Mouse (Mus musculus) embryonic stem cell, embryonic (primary cell): ENCODE measurements around the gene Pdxk.
"Not testable (repeated sequence)": the region's sequence is repeated elsewhere in the genome, so short reads cannot be mapped to it uniquely, and the experiment has no call there.

Source experiments
- CTCF ChIA-PET, 4 experiments: fragments of 300-600 bp in 2 of 4; fragments of 350-600 bp in 2 of 4; sonication (Branson Sonifier 250); formaldehyde crosslinking; loops; one replicate each; lab custom pipeline; 2022; ENCODE audit warnings: inconsistent platforms in 2 of 4; lab: Charles Lee
- POLR2A ChIA-PET, 4 experiments: fragments of 300-600 bp in 2 of 4; fragments of 350-600 bp in 2 of 4; sonication (Branson Sonifier 250); formaldehyde crosslinking; loops; one replicate each; lab custom pipeline; 2022; ENCODE audit warnings: antibody characterized with exemption in 4 of 4, inconsistent platforms in 1 of 4; lab: Charles Lee

Pdxk gene

GRCm38 (mm10) chr10:78464792-78465207, at the start of gene Pdxk:
Pdxk (minus strand) TSS chr10:78464975.
- CTCF ChIA-PET = interaction anchor here in 3 of 4 experiments (0.6 to 2.2 kb wide), 14 partner anchors 8 to 1130 kb away, joined by 3 to 13 read pairs (median 3); no protein-coding TSS in a partner anchor
- POLR2A ChIA-PET = interaction anchor here in 3 of 4 experiments (0.6 to 3.9 kb wide), 62 partner anchors 9 to 1831 kb away, joined by 3 to 48 read pairs (median 4); partner anchors contain the start of genes C2cd4c (in 2 of the 3), Cstb (in 2 of the 3), Ilvbl (in 2 of the 3) and Rrp1 (in 2 of the 3)

DNA sequence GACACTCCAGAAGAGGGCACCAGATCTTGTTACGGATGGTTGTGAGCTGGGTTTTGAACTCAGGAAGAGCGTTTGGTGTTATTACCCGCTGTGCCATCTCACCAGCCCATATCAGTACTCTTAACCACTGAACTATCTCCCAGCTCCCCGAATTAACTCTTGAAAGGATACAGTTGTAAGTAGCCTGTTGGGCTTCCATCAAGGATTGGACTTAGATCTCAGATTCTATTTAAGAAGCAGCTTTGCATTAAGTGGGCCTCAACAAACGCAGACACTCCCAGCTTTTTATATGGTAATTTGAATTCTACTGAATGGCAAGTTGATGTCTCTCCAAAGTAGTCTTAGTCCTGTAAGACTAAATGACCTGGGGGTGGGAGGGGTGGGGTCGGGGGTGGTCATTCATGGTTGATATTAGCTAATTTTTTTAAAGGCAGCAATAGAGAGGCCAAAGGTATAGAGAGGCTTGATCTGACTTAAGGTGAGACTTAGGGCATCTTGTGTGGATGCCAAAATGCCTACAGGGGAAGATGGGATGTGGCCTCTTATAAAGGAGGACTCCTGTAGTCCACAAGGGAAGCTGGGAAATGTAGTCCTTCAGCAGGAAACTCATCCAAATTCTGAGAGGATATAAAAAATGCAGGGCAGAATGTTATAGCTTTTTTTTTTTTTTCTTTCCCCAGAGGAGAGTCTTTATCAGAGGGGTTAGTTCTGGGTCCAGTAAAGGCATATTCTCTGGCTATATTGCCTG, 38.4 kb upstream of the Pdxk start:
- ChIA-PET POLR2A (interaction anchor here (0.5 to 1.6 kb wide), 15 partner anchors 22 to 1920 kb away, joined by 3 to 8 read pairs (median 4); partner anchors contain the start of genes Pdxk (in 2 of the 4) and Ilvbl (in 1 of the 4)), CTCF (interaction anchor here in 3 of 4 experiments (0.6 to 2.1 kb wide), 12 partner anchors 9 to 518 kb away, joined by 3 to 9 read pairs (median 4); no protein-coding TSS in a partner anchor)

DNA sequence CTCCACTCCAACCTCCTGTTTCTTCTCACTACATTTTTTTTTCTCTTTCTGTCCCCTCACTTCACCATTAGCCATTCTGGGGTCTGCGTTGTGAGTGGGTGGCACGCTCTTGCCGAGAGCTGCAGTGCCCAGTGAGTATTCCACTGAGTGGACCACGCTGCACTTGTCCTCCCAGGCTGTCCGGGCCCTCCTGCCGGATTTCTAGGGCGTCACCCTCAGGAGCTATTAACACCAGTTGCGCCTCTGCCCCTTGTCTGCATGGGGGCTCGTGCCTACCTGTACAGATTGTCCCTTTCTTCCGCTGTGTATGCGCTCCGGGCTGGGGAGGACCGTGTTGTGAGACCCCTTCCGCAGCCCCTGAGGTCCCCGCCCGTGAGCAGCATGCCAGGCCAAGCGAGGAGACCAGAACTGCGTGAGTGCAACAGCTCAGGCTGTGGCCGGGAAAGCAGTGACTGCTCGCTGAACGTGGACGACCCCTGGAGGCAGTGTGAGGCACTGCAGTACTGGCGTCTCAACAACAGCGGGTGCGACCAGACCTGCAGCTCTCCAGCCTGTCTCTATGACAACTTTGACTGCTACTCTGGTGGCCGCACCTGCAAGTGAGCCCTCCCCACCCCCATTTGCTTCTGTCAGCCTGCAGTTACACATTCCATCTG, 22.8 kb upstream of the Pdxk start:
- CTCF ChIA-PET = interaction anchor here (0.6 to 1.8 kb wide), 61 partner anchors 8 to 647 kb away, joined by 3 to 32 read pairs (median 4); partner anchors contain the start of genes Pdxk (in 3 of the 4), Cstb (in 1 of the 4), Icosl (in 1 of the 4) and Ilvbl (in 1 of the 4)
- POLR2A ChIA-PET = interaction anchor here (0.7 to 1.9 kb wide), 16 partner anchors 14 to 161 kb away, joined by 3 to 10 read pairs (median 4); partner anchors contain the start of genes Pdxk (in 2 of the 4), Cstb (in 1 of the 4) and Ilvbl (in 1 of the 4)

DNA sequence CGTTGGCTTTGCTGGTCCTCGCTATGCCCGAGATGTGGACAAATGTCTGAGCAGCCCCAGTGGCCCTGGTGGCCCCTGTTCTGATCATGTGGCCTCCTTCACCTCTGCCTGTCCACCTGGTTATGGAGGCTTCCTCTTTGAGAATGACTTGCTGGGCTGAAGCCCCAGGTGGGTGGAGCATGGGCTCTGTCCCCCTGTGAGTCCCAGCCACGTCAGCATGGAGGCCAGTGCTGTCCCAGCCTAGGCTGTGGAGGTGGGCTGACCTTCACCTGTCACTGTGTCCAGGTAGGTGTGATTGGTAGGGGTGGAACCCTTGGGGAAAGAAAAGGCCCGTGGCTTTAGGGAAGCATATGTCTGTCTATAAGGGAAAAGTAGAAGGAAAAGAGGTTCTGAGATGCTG, 22.1 kb upstream of the Pdxk start:
- CTCF ChIA-PET = interaction anchor here (0.8 to 1.8 kb wide), 28 partner anchors 8 to 96 kb away, joined by 3 to 32 read pairs (median 5); partner anchors contain the start of genes Pdxk (in 2 of the 4) and Rrp1 (in 1 of the 4)
- POLR2A ChIA-PET = interaction anchor here in 3 of 4 experiments (0.9 to 1.9 kb wide), 6 partner anchors 14 to 161 kb away, joined by 3 to 10 read pairs (median 5); partner anchors contain the start of gene Pdxk (in 2 of the 3)

GRCm38 (mm10) chr10:78485369-78485768, 20.6 kb upstream of the Pdxk start:
- CTCF ChIA-PET, POLR2A ChIA-PET: not testable (repeated sequence)

DNA sequence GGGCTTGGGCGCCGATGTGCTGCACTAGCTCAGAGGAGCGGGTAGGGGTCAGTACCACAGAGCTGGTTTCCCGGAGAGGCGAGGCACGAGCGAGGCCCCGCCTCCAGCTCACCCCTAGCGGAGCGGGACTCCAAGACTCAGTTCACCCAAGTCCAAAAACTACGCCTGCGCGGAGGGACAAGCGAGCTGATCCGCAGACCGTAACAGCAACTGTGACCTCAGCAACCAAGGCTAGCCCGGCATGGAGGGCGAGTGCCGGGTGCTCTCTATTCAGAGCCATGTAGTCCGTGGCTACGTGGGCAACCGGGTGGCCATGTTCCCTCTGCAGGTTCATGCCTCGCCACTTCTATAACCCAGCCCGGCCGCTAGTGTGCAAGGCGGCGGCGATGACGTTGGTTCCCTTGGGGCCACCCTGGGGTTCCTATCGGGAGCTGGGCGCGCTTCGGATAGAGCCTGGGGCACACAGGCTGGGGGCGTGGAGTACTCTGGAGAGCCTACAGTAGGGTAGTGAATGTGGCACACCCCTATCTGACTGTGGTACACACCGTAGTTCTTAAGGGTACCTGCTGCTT, 17.2 kb upstream of the Pdxk start:
- CTCF ChIA-PET = interaction anchor here in 3 of 4 experiments (0.6 to 2.0 kb wide), 18 partner anchors 10 to 1033 kb away, joined by 3 to 10 read pairs (median 4); partner anchors contain the start of genes Rrp1 (in 2 of the 3) and Pdxk (in 1 of the 3)
- POLR2A ChIA-PET = interaction anchor here (0.6 to 2.0 kb wide), 24 partner anchors 9 to 1403 kb away, joined by 3 to 13 read pairs (median 4); partner anchors contain the start of genes Pdxk (in 3 of the 4), Rrp1 (in 2 of the 4) and Ilvbl (in 1 of the 4)

DNA sequence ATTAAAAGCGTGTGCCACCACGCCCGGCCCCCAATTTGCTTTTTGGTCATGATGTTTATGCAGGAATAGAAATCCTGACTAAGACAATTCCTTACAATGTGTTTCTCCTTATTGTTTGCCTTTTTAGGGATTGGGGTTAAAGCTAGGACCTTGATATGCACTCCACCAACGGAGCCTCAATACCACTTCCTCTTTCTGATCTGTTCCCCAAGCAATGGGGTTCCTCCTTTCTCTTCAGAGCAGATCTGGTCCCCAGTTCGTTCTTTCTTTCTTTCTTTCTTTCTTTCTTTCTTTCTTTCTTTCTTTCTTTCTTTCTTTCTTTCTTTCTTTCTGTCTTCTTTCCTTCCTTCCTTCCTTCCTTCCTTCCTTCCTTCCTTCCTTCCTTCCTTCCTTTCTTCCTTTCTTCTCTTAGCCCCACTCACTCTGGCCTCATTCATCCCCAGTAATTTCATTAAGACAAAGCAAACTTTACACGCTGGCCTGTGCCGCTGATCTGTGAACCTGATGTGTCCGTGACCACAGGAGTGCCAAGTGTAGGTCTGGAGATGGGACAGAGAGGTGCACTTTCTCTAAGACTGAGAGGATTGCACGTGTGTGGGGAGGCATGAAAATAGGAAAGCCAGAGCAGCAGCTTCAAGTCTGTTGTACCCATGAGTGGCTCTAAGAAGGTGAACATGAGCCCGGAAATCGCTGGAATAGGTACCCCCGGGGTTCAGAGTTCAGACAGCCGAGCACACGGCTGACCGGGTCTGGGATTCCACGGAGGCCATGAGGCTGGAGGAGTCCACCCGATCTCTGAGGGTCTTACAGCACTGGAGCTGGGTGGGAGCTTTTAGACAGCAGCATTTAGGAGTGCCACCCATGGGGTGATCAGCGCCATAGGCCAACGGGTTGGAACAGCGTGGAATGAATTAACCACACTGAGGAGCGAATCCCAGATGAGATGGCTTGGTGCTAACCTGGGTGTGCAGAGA, 16.5 kb upstream of the Pdxk start:
- CTCF ChIA-PET = interaction anchor here in 3 of 4 experiments (0.6 to 2.0 kb wide), 19 partner anchors 11 to 1034 kb away, joined by 3 to 10 read pairs (median 3); partner anchors contain the start of genes Pdxk (in 2 of the 3) and Rrp1 (in 2 of the 3)
- POLR2A ChIA-PET = interaction anchor here in 3 of 4 experiments (0.6 to 2.0 kb wide), 22 partner anchors 9 to 1404 kb away, joined by 3 to 13 read pairs (median 4); partner anchors contain the start of genes Pdxk (in 3 of the 3), Ilvbl (in 1 of the 3) and Rrp1 (in 1 of the 3)

DNA sequence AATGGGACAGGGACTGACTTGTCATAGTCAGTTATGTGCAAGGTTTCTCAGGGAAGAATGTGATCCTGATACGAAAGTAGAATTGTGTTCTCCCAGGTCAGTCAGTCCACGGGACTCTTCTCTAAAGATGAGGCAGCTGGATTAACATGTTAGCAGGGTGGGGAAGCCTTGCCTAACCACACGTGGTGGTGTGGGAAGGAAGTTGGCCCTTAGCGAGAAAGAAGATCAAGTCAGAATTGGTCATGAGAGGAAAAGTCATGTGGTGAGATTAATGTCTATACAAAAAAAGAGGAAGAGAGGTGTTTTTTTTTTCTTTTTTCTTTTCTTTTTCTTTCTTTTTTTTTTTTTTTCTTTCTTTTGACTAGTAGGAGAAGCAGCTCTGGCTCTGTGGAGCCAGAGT, 12.0 kb upstream of the Pdxk start:
- ChIA-PET CTCF (interaction anchor here in 3 of 4 experiments (0.6 to 1.3 kb wide), 4 partner anchors 11 to 457 kb away, joined by 3 to 6 read pairs (median 4); no protein-coding TSS in a partner anchor), POLR2A (interaction anchor here in 2 of 4 experiments (0.9 to 1.2 kb wide), 4 partner anchors 10 to 150 kb away, joined by 3 read pairs; partner anchors contain the start of gene Pdxk (in 1 of the 2))

GRCm38 (mm10) chr10:78474759-78475158, 10.0 kb upstream of the Pdxk start:
- ChIA-PET CTCF (interaction anchor here in 1 of 4 experiments (0.8 kb wide), 1 partner anchor 13 kb away, joined by 3 read pairs; no protein-coding TSS in a partner anchor), POLR2A (interaction anchor here in 2 of 4 experiments (0.9 kb wide), 2 partner anchors 10 kb away, joined by 4 to 7 read pairs; partner anchors contain the start of gene Pdxk (in 2 of the 2))

- ChIA-PET POLR2A (interaction anchor here in 2 of 4 experiments (0.6 to 2.6 kb wide), 4 partner anchors 8 to 14 kb away, joined by 3 to 8 read pairs (median 4); partner anchors contain the start of gene Pdxk (in 2 of the 2)), CTCF (interaction anchor here in 2 of 4 experiments (0.9 to 1.7 kb wide), 2 partner anchors 9 to 14 kb away, joined by 3 read pairs; partner anchors contain the start of gene Pdxk (in 1 of the 2))
Observed at GRCm38 (mm10) chr10:78473434-78473833, 8.7 kb upstream of the Pdxk start.

- POLR2A ChIA-PET = interaction anchor here in 2 of 4 experiments (1.0 to 2.6 kb wide), 3 partner anchors 9 to 16 kb away, joined by 3 to 8 read pairs (median 3); no protein-coding TSS in a partner anchor
- CTCF ChIA-PET = interaction anchor here in 1 of 4 experiments (0.8 kb wide), 1 partner anchor 16 kb away, joined by 4 read pairs; no protein-coding TSS in a partner anchor
Observed at GRCm38 (mm10) chr10:78472046-78472445, 7.3 kb upstream of the Pdxk start.

GRCm38 (mm10) chr10:78470582-78471313, 6.0 kb upstream of the Pdxk start:
- ChIA-PET POLR2A (interaction anchor here in 3 of 4 experiments (0.6 to 1.0 kb wide), 5 partner anchors 8 to 237 kb away, joined by 3 to 4 read pairs (median 3); no protein-coding TSS in a partner anchor), CTCF (interaction anchor here in 1 of 4 experiments (0.7 kb wide), 1 partner anchor 9 kb away, joined by 3 read pairs; no protein-coding TSS in a partner anchor)

DNA sequence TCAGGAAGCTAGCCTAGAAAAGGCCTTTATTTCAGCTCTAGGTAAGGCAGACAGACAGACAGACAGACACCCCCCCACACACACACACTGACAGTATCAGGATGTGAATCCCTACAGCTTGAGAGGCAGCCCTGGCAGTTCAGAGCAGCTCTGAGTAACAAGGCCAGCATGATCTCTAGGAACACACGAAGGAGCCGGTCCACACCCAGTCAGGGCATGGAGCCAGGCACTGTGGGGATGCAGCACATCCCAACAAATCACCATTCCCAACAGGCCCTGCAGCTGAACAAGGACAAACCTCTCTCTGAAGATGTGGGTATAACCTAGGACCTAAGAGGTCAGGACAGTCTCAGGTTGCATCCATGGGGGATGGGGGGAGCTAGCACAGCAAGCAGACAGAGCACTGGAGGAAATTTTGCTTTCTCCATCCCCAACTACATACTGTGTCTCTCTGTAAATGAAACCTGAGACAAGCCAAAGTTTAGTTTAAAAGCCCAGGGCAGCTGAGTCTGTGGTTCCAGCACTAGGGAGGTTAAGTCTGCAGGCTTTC, 3.1 kb upstream of the Pdxk start:
- ChIA-PET CTCF (interaction anchor here (0.6 to 1.4 kb wide), 5 partner anchors 14 to 1416 kb away, joined by 3 to 4 read pairs (median 4); no protein-coding TSS in a partner anchor), POLR2A (interaction anchor here (0.6 to 1.5 kb wide), 6 partner anchors 9 to 283 kb away, joined by 3 to 8 read pairs (median 3); partner anchors contain the start of gene Pwp2 (in 1 of the 4))

- POLR2A ChIA-PET = interaction anchor here in 2 of 4 experiments (0.7 to 1.3 kb wide), 2 partner anchors 10 to 107 kb away, joined by 3 read pairs; partner anchors contain the start of gene Ilvbl (in 1 of the 2)
- CTCF ChIA-PET = interaction anchor here in 2 of 4 experiments (0.5 kb wide), 2 partner anchors 25 to 32 kb away, joined by 3 read pairs; no protein-coding TSS in a partner anchor
Observed at GRCm38 (mm10) chr10:78466647-78467046, 1.9 kb upstream of the Pdxk start.
